Mouse (Mus musculus) brain, adult 2 months (tissue): ENCODE data around the gene Zfp512.
"Not testable (repeated sequence)": the region's sequence is repeated elsewhere in the genome, so short reads cannot be mapped to it uniquely, and the experiment has no call there.

Experiments
- DNase-seq: peaks from one replicate; pipeline ENCODE4 v3.0.0; 2011; ENCODE audit warnings: low read depth, low spot score

Gene Zfp512

GRCm38 (mm10) chr5:31451878-31452561 lies at the start of gene Zfp512:
Gene Zfp512, plus strand, starts transcription at chr5:31452431.
- peak; percentile 98 for DNase-seq

GRCm38 (mm10) chr5:31434727-31435126 lies 17.5 kb upstream of the Zfp512 start:
- not testable (repeated sequence) for DNase-seq

GRCm38 (mm10) chr5:31451336-31451735 lies 895 bp upstream of the Zfp512 start:
- no peak for DNase-seq

- no peak for DNase-seq
Measured at GRCm38 (mm10) chr5:31452562-31452878, 289 bp downstream of the Zfp512 start.

- no peak for DNase-seq
Measured at GRCm38 (mm10) chr5:31452886-31453410, 717 bp downstream of the Zfp512 start.

- DNase-seq: no peak
Measured at GRCm38 (mm10) chr5:31467798-31468197, 15.6 kb downstream of the Zfp512 start.

- no peak for DNase-seq
Measured at GRCm38 (mm10) chr5:31469711-31470110, 17.5 kb downstream of the Zfp512 start.

- DNase-seq: peak; percentile 59
Measured at GRCm38 (mm10) chr5:31470334-31470733, 18.1 kb downstream of the Zfp512 start.

GRCm38 (mm10) chr5:31480536-31480935 lies 28.3 kb downstream of the Zfp512 start:
- peak; percentile 24 for DNase-seq

- DNase-seq: no peak
Measured at GRCm38 (mm10) chr5:31485440-31485839, 33.2 kb downstream of the Zfp512 start, which contains the start of gene 4930548H24Rik. Gene 4930548H24Rik, plus strand, starts transcription at chr5:31485740.

- DNase-seq: no peak
Measured at GRCm38 (mm10) chr5:31487889-31488288, 35.7 kb downstream of the Zfp512 start.

GRCm38 (mm10) chr5:31489116-31489769 lies 37.0 kb downstream of the Zfp512 start:
- DNase-seq: no peak

- no peak for DNase-seq
Measured at GRCm38 (mm10) chr5:31492031-31492430, 39.8 kb downstream of the Zfp512 start.

GRCm38 (mm10) chr5:31494513-31495297 lies 42.5 kb downstream of the Zfp512 start, which contains the start of gene Gpn1:
Gene Gpn1, plus strand, starts transcription at chr5:31494741.
- DNase-seq: peak; percentile 97

- no peak for DNase-seq
Measured at GRCm38 (mm10) chr5:31504843-31505242, 52.6 kb downstream of the Zfp512 start.

- no peak for DNase-seq
Measured at GRCm38 (mm10) chr5:31512481-31512880, 60.2 kb downstream of the Zfp512 start.

GRCm38 (mm10) chr5:31520556-31520955 lies 68.3 kb downstream of the Zfp512 start:
- DNase-seq: no peak

GRCm38 (mm10) chr5:31526354-31527116 lies 74.3 kb downstream of the Zfp512 start, which contains the start of gene Slc4a1ap:
Gene Slc4a1ap, plus strand, starts transcription at chr5:31526995.
- DNase-seq: peak; percentile 90

- DNase-seq: no peak
Measured at GRCm38 (mm10) chr5:31527117-31527680, 75.0 kb downstream of the Zfp512 start.

GRCm38 (mm10) chr5:31527707-31528106 lies 75.5 kb downstream of the Zfp512 start, which contains the start of gene Supt7l:
Gene Supt7l, minus strand, starts transcription at chr5:31527807.
- DNase-seq: not testable (repeated sequence)

- DNase-seq: no peak
Measured at GRCm38 (mm10) chr5:31528560-31528959, 76.3 kb downstream of the Zfp512 start.
